Mouse (Mus musculus): ENCODE measurements around the gene Dcst1.

Dcst1 gene

DNA sequence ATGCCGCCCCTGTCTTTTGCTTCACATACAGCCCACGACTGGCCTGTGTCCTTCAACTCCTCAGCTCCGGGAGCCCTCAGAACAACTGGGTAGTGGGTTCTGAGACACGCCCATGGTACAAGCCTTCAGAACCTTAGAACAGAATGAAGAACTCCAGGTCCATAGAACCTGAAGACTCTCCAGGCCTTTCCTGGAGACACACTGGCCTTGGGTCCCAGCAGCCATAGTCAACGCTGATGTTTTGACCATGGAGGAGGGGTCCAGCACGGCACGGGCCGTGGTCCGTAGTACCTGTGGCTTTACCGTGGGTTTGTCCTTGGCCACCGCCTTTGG is at the start of gene Dcst1:
Gene Dcst1, minus strand, starts transcription at position 101 of the 333 bp plus-strand sequence.
- DNase-seq: no peak

GRCm38 (mm10) chr3:89411490-89412393 is 46.7 kb upstream of the Dcst1 start, which contains the start of gene Flad1:
Gene Flad1, minus strand, starts transcription at chr3:89411870.
- peak; percentile 100 for DNase-seq

- no peak for DNase-seq
These were observed 45.8 kb upstream of the Dcst1 start for GRCm38 (mm10) chr3:89410864-89411263.

GRCm38 (mm10) chr3:89409701-89410100 is 44.6 kb upstream of the Dcst1 start:
- no peak for DNase-seq

- DNase-seq: no peak
These were observed 43.4 kb upstream of the Dcst1 start for GRCm38 (mm10) chr3:89408448-89408847.

DNA sequence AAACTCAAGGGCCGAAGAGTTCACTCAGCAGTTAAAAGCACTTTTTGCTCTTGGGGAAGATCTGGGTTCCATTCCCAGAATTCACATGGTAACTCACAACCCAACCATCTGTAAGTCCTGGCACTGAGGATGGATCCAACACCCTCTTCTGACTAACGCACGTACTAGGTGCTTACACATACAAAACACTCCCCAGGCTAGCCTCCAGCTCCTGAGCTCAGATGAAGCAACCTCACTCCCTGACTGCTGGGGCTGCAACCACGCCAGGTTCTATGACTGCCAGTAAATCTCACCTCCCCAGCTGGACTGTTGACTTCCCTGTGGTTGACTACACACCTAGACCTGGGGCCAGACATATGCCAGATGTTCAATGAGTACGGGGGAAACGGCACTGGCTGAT is 41.8 kb upstream of the Dcst1 start:
- no peak for DNase-seq

DNA sequence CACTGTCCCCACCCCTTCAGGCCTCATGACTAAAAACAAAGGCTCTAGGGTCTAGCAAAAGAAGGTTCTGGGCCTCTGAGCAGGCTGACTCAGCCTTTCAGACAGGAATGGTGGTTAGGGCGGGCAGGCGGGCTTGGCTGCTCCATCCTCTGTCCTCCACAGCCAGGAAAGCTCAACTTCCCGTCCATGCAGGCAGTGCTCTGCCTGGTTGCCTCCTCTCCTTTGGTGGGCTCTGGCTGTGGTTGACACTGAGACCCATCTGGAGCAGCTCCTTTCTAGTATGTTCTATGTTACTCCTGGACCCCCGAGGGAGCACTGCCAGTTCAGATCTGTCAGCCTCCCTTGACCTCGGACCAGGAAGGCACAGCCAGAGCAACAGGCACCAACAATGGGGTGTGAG is 37.6 kb upstream of the Dcst1 start, which contains the start of gene Lenep:
Gene Lenep, minus strand, starts transcription at position 101 of the 400 bp plus-strand sequence.
- DNase-seq: no peak

GRCm38 (mm10) chr3:89401329-89401728 is 36.3 kb upstream of the Dcst1 start:
- DNase-seq: no peak

- no peak for DNase-seq
These were observed 31.6 kb upstream of the Dcst1 start for GRCm38 (mm10) chr3:89396654-89397005.

DNA sequence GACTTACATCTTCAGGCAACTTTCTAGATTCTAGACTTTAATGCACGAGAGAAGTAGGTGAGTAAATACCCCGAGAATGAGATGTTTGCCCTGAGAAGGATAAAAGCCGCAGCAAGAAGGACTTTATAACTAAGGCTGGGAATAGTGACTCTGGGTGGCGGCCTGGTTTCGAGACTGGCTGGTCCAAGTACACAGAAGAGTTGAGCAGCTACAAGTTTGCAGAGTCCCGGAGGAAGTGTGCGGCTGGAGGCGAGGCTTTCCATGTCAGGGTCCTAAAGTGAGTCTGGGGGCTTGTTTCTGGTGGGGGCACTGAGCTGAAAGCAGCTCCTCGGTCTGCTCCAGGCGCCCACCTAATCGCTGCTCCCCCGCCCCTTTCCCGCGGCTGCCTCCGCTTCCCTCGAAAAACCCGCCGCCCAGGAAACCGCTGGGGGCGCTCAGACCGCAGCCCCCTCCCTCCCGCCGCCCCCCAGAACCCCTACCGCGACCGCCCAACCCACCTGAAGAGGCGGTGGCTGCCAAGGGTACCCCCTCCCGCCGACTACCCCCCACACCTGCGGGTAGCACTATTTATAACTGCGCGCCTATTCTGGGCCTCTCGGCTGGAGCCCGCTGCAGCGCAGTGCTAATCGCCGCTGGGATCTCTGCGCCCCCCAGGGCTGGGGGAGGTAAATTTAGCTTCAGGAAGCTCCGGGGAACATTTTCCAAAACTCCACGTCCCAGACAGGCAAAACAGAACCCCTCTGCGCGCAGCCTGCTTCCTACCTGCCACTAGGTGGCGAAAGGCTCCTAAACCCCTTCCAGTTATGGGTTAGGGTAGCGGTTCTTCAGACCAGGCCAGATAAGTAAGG is 31.0 kb upstream of the Dcst1 start:
- DNase-seq: peak; percentile 84

DNA sequence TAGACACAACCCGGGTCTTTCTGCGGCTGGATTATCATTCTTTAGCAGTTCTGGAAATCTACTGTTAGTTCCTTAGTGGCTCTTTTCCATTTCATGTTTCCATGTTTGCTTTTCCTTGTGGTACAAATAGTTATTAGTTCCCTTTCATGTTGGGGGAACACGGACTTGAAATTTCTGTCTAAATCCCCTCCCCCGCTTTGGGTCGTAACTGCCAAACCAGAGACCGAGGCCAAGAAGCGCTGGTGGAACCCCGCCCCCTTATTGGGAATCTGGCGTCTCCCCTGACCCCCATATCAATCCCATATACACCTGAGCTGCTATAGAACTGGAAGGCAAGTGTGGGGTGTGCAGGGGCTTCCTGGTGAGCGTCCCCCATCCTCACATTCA is 30.4 kb upstream of the Dcst1 start:
- DNase-seq: peak; percentile 35

- DNase-seq: peak; percentile 91
These were observed 29.8 kb upstream of the Dcst1 start for GRCm38 (mm10) chr3:89394894-89395256.

- DNase-seq: peak; percentile 90
These were observed 29.2 kb upstream of the Dcst1 start, which contains the start of gene Zbtb7b for GRCm38 (mm10) chr3:89394006-89394893. Gene Zbtb7b, minus strand, starts transcription at chr3:89394776.

DNA sequence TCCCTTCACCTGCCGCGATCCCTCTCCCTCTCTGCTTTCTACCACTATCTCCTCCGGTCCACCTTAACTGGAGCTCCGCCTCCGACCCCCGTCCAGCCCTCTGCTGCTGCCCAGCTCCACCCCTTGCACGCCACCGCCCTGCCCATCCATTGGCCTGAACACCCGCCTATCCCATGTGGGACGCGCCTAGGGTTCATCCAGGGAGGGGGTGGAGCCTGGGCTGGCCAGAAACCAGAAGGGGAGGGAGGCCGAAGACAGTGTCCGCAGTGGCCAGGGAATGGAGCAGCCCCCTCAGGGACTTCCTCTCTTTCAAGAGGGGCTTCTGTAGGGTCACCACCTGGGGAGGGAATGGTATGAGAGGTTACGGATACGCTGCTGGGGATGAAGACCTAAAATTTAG is 28.6 kb upstream of the Dcst1 start:
- peak; percentile 99 for DNase-seq

GRCm38 (mm10) chr3:89392871-89393311 is 27.8 kb upstream of the Dcst1 start:
- peak; percentile 61 for DNase-seq

- DNase-seq: peak; percentile 82
These were observed 26.8 kb upstream of the Dcst1 start for GRCm38 (mm10) chr3:89391663-89392511.

- DNase-seq: peak; percentile 47
These were observed 25.9 kb upstream of the Dcst1 start for GRCm38 (mm10) chr3:89390699-89391662.

DNA sequence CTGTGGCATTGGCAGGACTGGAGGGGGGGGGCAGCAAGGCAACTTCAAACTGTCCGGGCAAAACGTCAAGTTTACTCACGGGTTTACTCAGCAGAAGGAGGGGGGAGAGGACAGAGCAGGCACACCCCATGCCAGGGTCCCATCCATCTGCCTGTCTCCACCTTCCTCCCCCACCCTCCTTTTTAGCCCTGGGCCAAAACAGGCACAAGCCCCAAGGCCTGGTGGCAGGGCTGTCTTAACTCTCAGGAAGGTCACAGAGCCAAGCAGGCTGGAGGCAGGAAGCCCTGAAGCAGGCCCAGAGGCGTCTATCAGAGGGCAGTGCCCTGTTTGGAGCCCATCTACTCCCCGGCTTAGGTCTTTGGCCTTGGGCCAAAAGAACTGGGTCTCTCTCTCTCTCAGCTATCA is 25.1 kb upstream of the Dcst1 start:
- peak; percentile 49 for DNase-seq

DNA sequence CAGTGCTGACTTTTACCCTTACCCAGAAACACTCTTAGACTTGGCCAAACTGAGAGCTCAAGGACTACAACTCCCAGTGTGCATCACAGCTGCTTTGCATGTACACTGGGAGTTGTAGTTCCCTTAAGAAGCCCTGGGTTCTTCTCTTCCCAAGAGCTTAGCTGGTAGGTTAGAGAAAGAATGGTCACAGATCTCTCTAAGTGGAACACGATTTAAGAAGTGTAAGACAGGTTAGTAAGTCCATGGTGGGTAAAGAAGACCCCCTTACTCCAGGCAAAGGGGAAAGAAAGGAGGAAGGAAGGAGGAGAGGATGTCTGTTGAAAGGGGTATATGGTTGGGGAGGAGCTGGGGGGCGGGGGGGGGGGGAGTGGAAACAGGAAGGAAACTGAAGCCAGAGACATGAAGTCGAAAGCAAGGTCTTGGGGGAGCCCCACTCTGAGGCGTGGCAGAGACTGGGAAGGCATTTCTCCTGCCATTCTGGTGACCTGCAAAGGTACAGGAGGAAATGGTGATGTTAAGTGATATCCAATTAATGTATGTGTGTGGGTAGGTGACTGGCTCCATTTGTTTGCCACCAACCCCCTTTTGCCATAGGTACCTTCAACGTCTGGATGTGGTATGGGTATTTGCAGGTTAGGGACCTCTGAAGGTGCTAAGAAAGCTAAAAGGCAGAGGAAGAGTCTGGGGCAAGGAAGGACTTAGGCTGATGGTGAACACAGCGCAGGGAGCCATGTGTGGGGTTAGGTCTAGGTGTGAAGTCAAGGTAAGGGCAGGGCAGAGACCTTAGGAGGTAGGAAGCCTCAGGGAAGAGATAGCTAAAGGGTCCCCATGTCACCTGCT is 24.1 kb upstream of the Dcst1 start:
- DNase-seq: no peak
